Comparison of ENCODE assay signal across 16 mouse cellular contexts in genomic region chr11:108181012-108181713, GRCm38 (mm10).
DNase-seq lines count a peak whose midpoint lies in the region; ATAC-seq and TF ChIP-seq lines count a peak whose summit lies in the region.
"Had no signal": no experiment of that assay in that cellular context is flagged by ENCODE, and none has a peak within 500 bp of the region (broad histone marks: within the 10 kb centered on the region; RNA-seq: fewer than 3 reads in every experiment).

No protein-coding gene starts in this region.

- H3K4me3 ChIP-seq in cortical plate, adult 2 months (ENCODE audit: insufficient read depth, low read length), result no peak overlapping the region
- H3K4me3 ChIP-seq in hindbrain, embryonic 12.5 days, result no peak overlapping the region
- H3K4me3 ChIP-seq in midbrain, embryonic 15.5 days, result no peak overlapping the region
- H3K4me3 ChIP-seq: limb, embryonic 13.5 days; liver, embryonic 15.5 days had no signal

- peak overlapping the region; percentile 43; the same call in 1 of the 2 replicates for H3K27ac ChIP-seq in cortical plate, adult 2 months (ENCODE audit: insufficient read depth, low read length)
- H3K27ac ChIP-seq in hindbrain, embryonic 12.5 days, result peak overlapping the region; percentile 67
- H3K27ac ChIP-seq in midbrain, embryonic 15.5 days, result peak overlapping the region; percentile 54; the same call in 1 of the 2 replicates
- H3K27ac ChIP-seq: limb, embryonic 13.5 days; liver, embryonic 15.5 days had no signal

- 0 out of 2 replicates have a peak overlapping the region, but pooled peaks have one; percentile 6 for H3K4me2 ChIP-seq in hindbrain, embryonic 12.5 days (replicated peaks)
- no peak overlapping the region for H3K4me2 ChIP-seq in midbrain, embryonic 15.5 days
- H3K4me2 ChIP-seq: limb, embryonic 13.5 days; liver, embryonic 15.5 days had no signal

- H3K27me3 ChIP-seq in hindbrain, embryonic 12.5 days, result no peaks in the 10 kb centered on the region
- no peaks in the 10 kb centered on the region for H3K27me3 ChIP-seq in midbrain, embryonic 15.5 days (replicated peaks)
- H3K27me3 ChIP-seq: limb, embryonic 13.5 days; liver, embryonic 15.5 days; Patski had no signal

- WGBS in hindbrain, embryonic 12.5 days, result 50% methylated on average over 10 of the region's 10 CpGs
- WGBS in midbrain, embryonic 15.5 days, result 32% methylated on average over 10 of the region's 10 CpGs

- no peak for TF ChIP-seq CTCF in cortical plate, adult 2 months (IDR thresholded peaks at IDR 0.05; ENCODE audit: extremely low read depth, insufficient read depth, low read length)

- intact Hi-C loops in heart, postnatal 25 days (cut with DNase I), result no loop called here
- intact Hi-C loops in left cerebral cortex, postnatal 25 days (cut with DNase I), result loop anchor here (10.0 kb wide), 1 partner anchor 146 kb away; no protein-coding TSS in a partner anchor

- no peak for TF ChIP-seq POLR2A in cortical plate, adult 2 months (IDR thresholded peaks at IDR 0.05; ENCODE audit: extremely low read depth, insufficient read depth, low read length)

- no peak overlapping the region for H3K9ac ChIP-seq in hindbrain, embryonic 12.5 days
- no peak overlapping the region for H3K9ac ChIP-seq in midbrain, embryonic 15.5 days
- H3K9ac ChIP-seq: limb, embryonic 13.5 days; liver, embryonic 15.5 days had no signal

- DNase-seq in heart, adult 11 months, result peak; percentile 83
- no peak for DNase-seq in heart, postnatal 25 days (ENCODE audit: low spot score)
- no peak for DNase-seq in urinary bladder, adult 18-20 months (ENCODE audit: low spot score in 2 of 2)
- DNase-seq in left cerebral cortex, postnatal 25 days (ENCODE audit: low spot score in 2 of 2), result no peak
- no peak for DNase-seq in layer of hippocampus, adult 11-12 months (ENCODE audit: low spot score)
- DNase-seq: cerebellum, adult 18-20 months; kidney, adult 9 months; kidney, postnatal 4 days; lung, postnatal 14 days; right cerebral cortex, postnatal 14 days had no signal

- H3K36me3 ChIP-seq in hindbrain, embryonic 12.5 days, result no peaks in the 10 kb centered on the region
- H3K36me3 ChIP-seq in midbrain, embryonic 15.5 days (replicated peaks), result no peaks in the 10 kb centered on the region
- H3K36me3 ChIP-seq: limb, embryonic 13.5 days; liver, embryonic 15.5 days had no signal

- no peaks in the 10 kb centered on the region for H3K9me3 ChIP-seq in hindbrain, embryonic 12.5 days (replicated peaks)
- no peaks in the 10 kb centered on the region for H3K9me3 ChIP-seq in midbrain, embryonic 15.5 days
- H3K9me3 ChIP-seq: limb, embryonic 13.5 days; liver, embryonic 15.5 days had no signal

- peak; percentile 69 for ATAC-seq in hindbrain, embryonic 12.5 days (ENCODE audit: low FRiP score)
- ATAC-seq in midbrain, embryonic 15.5 days (replicated peaks), result peak; percentile 81; the same call in 1 of the 2 replicates
- ATAC-seq: Patski had no signal

- H3K4me1 ChIP-seq in cortical plate, adult 2 months (ENCODE audit: control insufficient read depth, insufficient read depth, low read length), result peaks cover 13% of the 10 kb centered on the region
- peaks cover 10% of the 10 kb centered on the region for H3K4me1 ChIP-seq in hindbrain, embryonic 12.5 days
- H3K4me1 ChIP-seq in midbrain, embryonic 15.5 days, result peaks cover 21% of the 10 kb centered on the region
- H3K4me1 ChIP-seq: limb, embryonic 13.5 days; liver, embryonic 15.5 days had no signal
